Mouse (Mus musculus): ENCODE data around the gene Sgms2. TPM values are rescaled to one million over a fixed set of nuclear protein-coding genes. Genes with fewer than 3 reads are reported as not detected.

The Sgms2 gene
- total RNA-seq, 1 experiment from 2014 or later = 1.3 TPM

DNA sequence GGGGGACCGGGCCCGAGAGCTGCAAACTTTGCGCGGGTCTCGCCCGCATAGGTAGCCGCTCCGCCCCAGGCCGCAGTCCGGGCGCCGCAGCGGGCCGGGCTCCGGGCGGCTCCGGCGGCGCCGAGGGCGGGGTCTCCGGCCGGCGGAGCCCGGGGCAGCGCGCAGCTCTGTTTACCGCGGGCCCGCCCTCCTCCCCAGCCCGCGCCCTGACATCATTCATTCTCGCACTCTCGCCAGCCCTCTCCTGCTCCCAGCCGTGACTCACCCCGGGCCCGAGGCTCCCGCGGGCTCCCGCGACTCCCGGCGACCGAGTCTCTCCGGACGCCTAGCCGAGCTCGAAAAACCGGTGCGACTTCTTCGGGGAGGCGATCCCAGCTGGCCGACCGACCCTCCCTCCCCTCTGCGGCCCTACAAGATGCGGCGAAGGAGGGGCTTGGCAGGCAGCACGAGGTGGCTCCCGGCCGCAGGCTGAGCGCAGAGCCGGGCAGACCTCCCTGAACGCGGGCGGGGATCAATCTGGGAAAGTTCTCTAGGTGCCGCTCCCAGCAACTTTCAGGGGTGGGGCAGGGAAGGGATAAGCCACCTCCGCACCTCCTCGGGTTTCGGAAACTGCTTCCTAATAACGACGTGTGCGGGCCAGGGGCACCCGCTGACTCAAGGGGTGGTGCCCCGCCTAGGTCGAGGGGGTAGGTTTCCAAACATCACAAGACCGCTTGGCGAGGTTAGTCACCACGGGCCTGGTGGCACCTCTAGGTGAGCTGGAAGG lies 885 bp downstream of the Sgms2 start:
- ATAC-seq (replicated peaks in 1 of 2; ENCODE audit: insufficient read depth in 1 of 2, low FRiP score in 2 of 2, low TSS enrichment in 1 of 2, low read depth in 1 of 2, poor library complexity in 2 of 2, severe bottlenecking in 2 of 2) = peak; percentile 44 to 60

DNA sequence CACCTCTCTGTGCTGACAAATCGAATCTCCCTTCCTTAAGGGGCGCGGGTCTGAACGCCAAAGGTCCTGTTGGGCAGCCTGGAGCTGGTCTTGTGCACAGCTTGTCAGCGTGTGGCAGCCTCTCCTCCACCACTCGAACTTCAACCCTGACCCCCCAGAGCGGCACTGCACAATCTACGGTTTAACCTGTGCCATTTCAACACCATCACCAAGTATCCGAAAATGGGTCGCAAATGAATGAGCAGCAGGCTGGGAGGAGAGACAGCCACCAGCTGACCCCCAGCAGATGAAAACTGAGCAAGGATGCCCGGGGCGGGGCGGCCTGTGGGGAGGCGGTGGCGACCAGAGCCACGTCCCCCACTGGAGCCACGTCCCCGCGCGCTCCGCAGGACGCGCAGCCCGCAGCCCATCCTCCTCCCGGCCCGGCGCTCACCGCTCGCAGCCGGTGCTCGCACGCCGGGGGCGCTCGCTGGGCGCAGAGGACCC lies 1.5 kb downstream of the Sgms2 start:
- ATAC-seq (replicated peaks in 1 of 2; ENCODE audit: insufficient read depth in 1 of 2, low FRiP score in 2 of 2, low TSS enrichment in 1 of 2, low read depth in 1 of 2, poor library complexity in 2 of 2, severe bottlenecking in 2 of 2) = peak; percentile 18 to 30; a peak in 3 of 4 replicates

DNA sequence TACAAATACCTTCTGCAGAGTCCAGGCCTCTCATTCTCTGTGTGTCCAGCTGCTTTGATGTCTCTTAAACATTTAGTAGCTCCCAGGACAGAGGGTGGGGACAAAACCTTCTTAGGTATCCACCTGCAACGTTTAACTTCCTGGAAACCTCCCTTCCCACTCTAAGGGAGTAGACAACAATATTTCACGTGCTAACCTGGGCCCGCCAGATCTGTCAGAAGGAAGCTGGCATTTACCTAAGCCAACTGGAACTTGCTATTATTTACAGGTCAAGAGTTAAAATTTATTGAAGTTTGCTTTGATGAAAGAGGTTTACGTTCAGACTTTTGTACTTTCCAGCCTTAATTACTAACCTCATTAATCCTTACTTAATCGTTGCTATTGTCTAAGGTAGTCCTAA lies 2.2 kb downstream of the Sgms2 start:
- no peak for ATAC-seq (replicated peaks in 1 of 2; ENCODE audit: insufficient read depth in 1 of 2, low FRiP score in 2 of 2, low TSS enrichment in 1 of 2, low read depth in 1 of 2, poor library complexity in 2 of 2, severe bottlenecking in 2 of 2)

DNA sequence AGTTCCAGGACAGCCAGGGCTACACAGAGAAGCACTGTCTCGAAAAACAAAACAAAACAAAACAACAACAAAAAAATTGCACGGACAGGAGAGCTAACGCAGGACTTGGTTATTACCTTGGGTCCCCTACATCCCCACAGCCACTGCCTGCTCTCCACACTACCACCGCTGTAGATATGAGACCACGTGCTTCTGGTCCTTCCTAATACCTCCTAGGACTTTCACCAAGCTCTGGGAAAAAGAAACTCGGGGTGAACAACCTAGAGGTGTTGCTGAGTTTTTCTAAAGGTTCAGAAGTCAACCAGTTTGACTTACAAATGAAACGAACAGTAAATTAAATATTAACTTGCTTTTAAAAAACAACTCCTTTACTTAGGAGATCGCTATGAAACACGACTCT lies 2.8 kb downstream of the Sgms2 start:
- ATAC-seq (replicated peaks in 1 of 2; ENCODE audit: insufficient read depth in 1 of 2, low FRiP score in 2 of 2, low TSS enrichment in 1 of 2, low read depth in 1 of 2, poor library complexity in 2 of 2, severe bottlenecking in 2 of 2) = no peak

DNA sequence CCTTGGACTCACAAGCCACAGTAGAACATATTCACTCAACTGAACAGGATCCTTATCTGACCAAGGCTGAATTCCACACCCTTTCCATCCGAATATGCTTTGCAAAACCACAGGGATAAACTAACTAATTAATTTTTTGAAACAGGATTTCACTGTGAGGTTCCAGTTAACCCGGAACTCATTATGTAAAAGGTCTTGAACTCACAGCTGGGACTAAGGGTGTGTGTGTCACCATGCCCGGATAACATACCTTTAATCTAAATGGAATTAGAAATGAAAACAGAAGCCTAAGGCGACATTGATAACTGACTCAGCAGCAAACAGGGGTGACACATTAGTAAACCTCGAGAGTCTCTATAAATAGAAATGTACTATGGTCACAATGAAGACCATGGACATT lies 5.8 kb downstream of the Sgms2 start:
- no peak for ATAC-seq (replicated peaks in 1 of 2; ENCODE audit: insufficient read depth in 1 of 2, low FRiP score in 2 of 2, low TSS enrichment in 1 of 2, low read depth in 1 of 2, poor library complexity in 2 of 2, severe bottlenecking in 2 of 2)

DNA sequence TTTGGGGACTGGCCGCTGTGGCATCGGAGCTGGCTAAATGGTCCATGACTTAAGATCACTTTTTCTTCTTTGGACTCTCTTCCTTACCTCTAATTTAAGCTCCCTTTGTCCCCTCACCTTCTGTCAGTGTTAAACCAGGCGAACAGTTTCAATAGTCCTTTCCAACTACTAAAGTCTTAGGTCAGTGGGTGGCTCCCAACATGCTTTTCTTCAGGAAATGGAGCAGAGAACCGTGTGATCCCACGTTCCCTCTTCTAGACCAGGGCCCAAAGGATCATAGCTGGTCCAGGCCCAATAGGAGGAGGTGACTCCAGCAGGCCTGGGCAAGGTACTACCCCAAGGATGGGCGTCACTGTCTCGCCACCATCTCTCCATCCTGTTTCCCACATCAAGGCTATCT lies 7.6 kb downstream of the Sgms2 start:
- no peak for ATAC-seq (replicated peaks in 1 of 2; ENCODE audit: insufficient read depth in 1 of 2, low FRiP score in 2 of 2, low TSS enrichment in 1 of 2, low read depth in 1 of 2, poor library complexity in 2 of 2, severe bottlenecking in 2 of 2)

DNA sequence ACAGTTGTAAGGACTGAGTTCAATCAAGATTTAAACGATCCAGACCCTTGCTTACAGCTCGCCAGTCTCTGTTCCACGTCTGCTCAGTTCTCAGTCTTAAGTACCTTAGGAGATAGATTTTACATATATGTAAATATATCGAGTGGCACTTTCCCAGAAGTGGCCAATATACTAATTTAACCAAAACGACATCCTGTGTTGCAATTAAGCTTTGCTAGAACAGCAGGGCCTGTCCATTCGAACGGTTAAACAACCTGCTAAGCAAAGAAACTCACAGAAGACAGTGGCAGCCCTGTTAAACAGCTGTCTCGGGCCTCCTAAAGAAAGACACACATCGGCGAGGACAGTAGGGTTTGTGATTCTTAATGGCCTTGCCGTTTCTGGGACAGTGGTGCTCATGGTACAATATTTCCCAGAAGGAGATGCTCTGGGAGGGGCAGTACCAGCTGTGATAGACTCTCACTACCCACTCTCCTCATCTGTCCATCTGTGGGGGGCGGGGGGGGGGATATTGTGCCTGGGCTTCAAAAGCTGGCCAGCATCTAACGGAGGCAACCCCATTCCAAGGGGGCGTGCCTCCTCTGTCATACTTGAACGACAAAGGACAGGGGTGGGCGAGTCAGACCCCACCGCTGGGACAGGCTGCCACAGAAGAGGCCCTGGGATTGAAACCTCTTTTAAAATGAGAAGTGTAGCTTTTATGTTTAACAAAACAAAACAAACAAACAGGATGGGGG lies 9.1 kb downstream of the Sgms2 start:
- no peak for ATAC-seq (replicated peaks in 1 of 2; ENCODE audit: insufficient read depth in 1 of 2, low FRiP score in 2 of 2, low TSS enrichment in 1 of 2, low read depth in 1 of 2, poor library complexity in 2 of 2, severe bottlenecking in 2 of 2)

DNA sequence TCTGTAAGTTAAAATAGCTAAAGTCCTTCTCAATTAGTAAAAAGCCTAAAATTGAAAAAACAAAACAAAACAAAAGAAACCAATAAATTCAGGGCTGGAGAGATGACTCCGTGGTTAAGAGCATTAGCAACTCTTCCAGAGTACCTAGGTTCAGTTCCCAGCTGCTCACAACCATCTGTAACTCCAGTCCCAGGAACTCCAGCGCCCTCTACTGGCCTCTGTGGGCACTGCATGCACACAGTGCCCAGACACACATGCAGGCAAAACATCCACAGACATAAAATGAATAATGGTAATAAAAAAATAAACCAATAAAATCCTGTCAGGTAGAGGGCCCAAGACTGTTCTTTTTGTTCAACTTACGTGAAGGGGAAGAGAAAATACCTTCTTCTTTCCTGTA lies 10.6 kb downstream of the Sgms2 start:
- ATAC-seq (replicated peaks in 1 of 2; ENCODE audit: insufficient read depth in 1 of 2, low FRiP score in 2 of 2, low TSS enrichment in 1 of 2, low read depth in 1 of 2, poor library complexity in 2 of 2, severe bottlenecking in 2 of 2) = no peak

DNA sequence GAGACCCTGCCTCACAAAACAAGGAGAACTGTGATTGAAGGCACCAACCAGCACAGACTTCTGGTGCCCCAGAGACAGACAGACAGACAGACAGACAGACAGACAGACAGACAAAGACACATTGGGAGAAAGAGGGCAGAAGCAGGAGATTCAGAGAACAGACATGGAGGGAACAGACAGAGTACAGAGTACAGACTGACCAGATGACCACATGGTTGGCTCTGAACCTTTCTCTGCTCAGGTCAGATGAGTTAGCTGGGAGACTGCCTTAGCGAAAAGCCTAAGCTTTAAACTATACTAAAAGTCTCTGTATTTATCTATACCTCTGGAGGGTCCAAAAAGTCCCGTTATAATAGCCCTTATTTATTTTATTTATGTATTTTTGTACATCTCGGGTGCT lies 11.8 kb downstream of the Sgms2 start:
- ATAC-seq (replicated peaks in 1 of 2; ENCODE audit: insufficient read depth in 1 of 2, low FRiP score in 2 of 2, low TSS enrichment in 1 of 2, low read depth in 1 of 2, poor library complexity in 2 of 2, severe bottlenecking in 2 of 2) = no peak

DNA sequence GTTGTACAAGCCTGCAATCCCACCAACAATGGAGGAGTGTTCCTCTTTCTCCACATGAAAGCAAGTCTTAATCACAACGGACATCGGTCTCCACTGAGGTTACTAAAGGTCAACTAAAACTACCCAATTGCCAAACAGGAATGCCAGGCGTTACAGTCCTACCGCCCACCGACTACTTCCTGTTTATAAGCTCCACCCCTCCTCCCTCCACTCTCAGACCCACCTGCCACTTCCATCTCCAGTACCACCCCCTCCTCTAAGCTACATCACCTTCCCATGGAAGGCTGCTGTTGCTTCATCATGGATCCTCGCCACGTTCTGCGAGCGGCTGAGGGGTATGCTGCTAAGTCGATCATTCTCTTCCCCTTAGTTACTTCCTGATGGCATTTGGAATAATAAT lies 15.2 kb downstream of the Sgms2 start:
- peak; percentile 39 to 48; a peak in 2 of 4 replicates for ATAC-seq (replicated peaks in 1 of 2; ENCODE audit: insufficient read depth in 1 of 2, low FRiP score in 2 of 2, low TSS enrichment in 1 of 2, low read depth in 1 of 2, poor library complexity in 2 of 2, severe bottlenecking in 2 of 2)

DNA sequence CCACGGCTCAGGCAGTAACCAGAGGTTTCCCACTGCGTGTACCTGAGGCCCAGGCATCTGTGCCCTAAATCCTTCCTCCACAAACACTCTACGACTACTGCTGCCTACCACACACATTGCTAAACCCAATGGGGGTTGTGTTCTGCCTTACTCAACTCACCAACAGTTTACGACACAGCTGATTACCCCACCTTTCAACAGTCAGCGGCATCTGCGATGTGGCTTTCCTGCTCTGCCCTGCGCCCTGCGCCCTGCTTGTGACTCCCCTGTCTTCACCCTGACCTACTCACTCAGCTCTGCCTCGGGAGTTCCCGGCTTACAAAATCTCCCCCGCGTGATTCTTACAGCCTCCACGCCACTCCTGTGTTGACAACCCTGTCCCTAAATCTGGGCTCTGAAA lies 16.7 kb downstream of the Sgms2 start:
- peak; percentile 55 to 84 for ATAC-seq (replicated peaks in 1 of 2; ENCODE audit: insufficient read depth in 1 of 2, low FRiP score in 2 of 2, low TSS enrichment in 1 of 2, low read depth in 1 of 2, poor library complexity in 2 of 2, severe bottlenecking in 2 of 2)

DNA sequence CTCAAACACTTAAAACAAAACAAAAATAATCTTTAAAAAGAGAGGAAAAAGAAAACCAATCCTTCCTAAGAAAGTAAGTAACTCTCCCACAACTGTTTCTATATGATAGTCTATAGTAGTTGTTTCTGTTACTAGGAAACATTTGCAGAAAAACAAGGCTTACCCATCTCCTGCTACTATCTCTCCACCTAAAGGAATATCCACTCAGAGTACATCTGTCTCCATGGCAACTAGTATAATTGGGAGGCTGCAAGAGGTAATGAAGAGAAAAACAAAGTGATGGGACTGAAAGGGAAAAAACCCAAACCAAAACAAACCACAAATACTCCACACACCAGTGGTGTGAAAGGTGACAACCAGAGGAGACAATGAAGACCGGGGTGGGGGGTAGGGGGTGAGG lies 17.7 kb downstream of the Sgms2 start:
- no peak for ATAC-seq (replicated peaks in 1 of 2; ENCODE audit: insufficient read depth in 1 of 2, low FRiP score in 2 of 2, low TSS enrichment in 1 of 2, low read depth in 1 of 2, poor library complexity in 2 of 2, severe bottlenecking in 2 of 2)

DNA sequence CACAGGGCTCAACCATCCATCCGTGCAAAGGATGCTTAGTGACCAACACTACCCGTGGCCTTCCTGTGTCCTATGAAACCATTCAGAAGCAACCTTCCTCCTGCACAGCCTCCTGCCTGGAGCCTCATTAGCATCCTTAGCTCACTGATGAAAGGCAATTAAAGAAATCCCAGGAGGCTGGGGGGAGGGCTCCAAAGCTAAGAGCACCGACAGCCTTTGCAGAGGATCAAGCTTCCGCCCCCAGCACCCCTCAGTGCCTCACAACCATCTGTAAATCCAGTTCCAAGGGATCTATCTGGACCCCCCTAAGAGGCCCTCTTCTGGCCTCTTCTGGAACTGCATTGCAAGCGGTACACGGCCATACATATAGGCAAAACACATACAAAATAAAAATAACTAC lies 19.4 kb downstream of the Sgms2 start:
- no peak for ATAC-seq (replicated peaks in 1 of 2; ENCODE audit: insufficient read depth in 1 of 2, low FRiP score in 2 of 2, low TSS enrichment in 1 of 2, low read depth in 1 of 2, poor library complexity in 2 of 2, severe bottlenecking in 2 of 2)

DNA sequence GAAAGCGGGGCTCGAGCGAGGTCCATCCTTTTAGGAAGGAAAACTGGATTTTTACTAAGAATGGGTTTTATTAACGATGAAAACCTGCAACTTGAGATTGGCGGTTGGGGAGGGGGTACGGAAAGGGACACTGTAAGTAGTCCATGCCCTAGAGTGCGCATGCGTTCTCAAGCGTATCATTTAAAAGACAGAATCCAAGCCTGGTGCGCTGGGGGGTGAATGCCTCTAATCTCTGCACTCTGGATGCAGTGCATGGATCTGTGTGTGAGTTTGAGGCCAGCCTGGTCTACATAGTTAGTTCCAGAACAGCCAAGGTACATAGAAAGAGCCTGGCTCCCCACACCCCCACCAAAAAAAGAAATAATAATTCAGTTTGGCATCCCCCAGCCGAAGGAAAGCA lies 19.8 kb downstream of the Sgms2 start:
- no peak for ATAC-seq (replicated peaks in 1 of 2; ENCODE audit: insufficient read depth in 1 of 2, low FRiP score in 2 of 2, low TSS enrichment in 1 of 2, low read depth in 1 of 2, poor library complexity in 2 of 2, severe bottlenecking in 2 of 2)

DNA sequence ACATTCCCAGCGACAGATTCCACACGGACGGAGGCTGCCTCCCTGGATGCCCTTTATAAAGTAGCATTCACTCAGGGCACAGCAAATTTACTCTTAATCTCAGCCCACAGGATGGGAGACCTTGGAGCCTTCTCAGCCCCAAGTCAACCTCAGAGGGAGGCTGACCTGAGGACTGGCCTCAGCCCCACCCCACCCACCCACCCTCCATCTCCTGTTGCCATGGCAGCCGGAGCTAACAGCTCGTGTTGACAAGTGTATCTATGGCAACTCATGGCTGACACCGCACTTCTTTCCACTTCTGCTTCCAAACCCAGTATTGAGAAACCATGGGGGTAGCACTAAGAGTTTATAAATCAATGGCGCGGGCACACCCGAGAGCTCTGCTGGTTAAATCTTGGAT lies 20.4 kb downstream of the Sgms2 start:
- peak in 1 of 2 experiments; percentile 49; a peak in 1 of 4 replicates for ATAC-seq (replicated peaks in 1 of 2; ENCODE audit: insufficient read depth in 1 of 2, low FRiP score in 2 of 2, low TSS enrichment in 1 of 2, low read depth in 1 of 2, poor library complexity in 2 of 2, severe bottlenecking in 2 of 2)

DNA sequence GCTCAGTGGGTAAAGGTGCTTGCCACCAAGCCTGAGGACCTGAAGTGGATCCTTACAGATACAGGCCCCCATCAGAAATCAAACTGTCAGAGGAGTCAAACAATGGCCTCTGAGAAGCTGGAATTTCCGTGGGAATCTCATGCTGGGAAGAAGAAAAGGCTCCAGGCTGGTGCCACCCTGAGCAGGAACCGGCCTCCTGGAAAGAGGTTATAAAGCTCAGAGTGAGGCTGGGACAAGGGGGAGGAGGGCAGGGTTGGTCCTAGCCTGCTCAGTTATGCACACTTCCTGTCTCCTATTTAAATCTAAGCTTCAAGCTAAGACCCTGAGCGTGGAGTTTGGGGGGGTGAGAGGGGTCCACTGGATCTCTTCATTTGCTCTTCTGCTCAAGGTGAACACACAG lies 21.6 kb downstream of the Sgms2 start:
- ATAC-seq (replicated peaks in 1 of 2; ENCODE audit: insufficient read depth in 1 of 2, low FRiP score in 2 of 2, low TSS enrichment in 1 of 2, low read depth in 1 of 2, poor library complexity in 2 of 2, severe bottlenecking in 2 of 2) = no peak

DNA sequence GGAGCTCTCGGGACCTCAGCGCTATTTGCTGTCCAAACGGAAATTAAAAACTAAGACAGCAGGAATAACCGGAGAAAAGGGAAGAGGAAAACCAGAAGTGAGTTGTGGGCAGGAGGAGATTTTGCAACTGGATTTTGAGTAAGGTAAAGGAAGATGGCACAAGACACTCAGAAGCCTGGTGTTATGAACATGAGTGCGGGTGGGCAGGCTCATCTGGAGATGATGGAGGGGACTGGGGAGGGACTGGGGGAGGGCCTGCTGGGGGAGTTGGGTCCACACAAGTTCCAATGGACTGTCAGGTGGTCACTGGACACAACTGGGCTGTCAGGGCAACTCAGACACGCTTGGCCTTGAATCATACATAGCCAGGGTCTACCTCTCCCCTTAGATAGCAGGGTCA lies 24.8 kb downstream of the Sgms2 start:
- ATAC-seq (replicated peaks in 1 of 2; ENCODE audit: insufficient read depth in 1 of 2, low FRiP score in 2 of 2, low TSS enrichment in 1 of 2, low read depth in 1 of 2, poor library complexity in 2 of 2, severe bottlenecking in 2 of 2) = peak in 1 of 2 experiments; percentile 70; a peak in 2 of 4 replicates

DNA sequence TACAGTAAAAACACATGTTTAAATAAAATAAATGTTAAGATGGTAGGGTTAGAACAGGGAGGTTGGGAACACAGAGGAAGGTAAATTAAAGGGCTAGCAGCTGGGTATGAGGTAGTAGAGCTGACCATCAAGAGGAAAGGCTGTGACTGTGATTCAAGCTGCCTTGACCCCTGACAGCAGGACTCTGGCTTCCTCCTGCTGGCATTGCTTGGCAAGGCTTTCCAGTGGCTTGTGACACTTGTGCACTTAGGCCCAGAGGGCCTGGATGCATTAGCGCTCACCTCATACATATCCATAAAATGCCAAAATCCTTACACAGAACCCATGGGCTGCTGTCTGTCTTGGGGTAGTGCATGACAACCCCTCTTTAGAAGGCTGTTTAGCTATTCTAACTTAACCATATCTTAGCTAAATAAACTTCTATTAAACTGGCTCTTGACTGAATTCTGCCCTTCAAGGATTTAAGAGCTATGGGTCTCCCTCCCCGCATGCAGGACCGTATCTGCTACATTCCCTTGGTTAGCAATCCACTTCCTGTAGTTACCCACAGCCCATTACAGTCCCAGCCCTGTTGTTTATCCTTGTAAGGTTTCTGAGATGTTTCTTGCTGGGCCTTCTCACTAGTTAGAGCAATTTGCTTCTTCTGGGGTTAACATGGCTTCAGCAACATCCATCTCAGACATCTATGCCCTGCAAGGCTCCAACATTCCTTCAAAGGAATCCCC lies 25.5 kb downstream of the Sgms2 start:
- ATAC-seq (replicated peaks in 1 of 2; ENCODE audit: insufficient read depth in 1 of 2, low FRiP score in 2 of 2, low TSS enrichment in 1 of 2, low read depth in 1 of 2, poor library complexity in 2 of 2, severe bottlenecking in 2 of 2) = peak; percentile 25 to 43; a peak in 2 of 4 replicates
